In the genomic region with DNA sequence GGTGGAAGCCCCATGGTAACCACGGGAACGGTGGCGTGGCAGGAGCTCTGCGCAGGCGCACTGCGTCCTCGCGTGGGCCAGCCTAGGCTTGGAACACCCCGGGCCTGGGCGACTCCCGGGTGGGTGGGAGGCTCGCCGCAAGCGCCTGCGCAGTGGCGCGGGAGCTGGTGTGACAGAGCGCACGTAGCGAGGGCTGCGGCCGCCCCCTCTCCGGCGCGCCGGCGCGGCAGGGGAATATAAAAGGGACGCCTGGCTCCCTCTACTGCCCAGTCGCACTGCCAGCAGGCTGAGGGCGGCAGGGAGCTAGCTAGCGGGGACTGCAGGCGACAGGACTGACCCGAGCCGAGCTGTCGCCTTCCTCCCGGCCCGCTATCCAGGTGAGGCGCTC, we compare ENCODE assay signal across 8 mouse cellular contexts. TPM values are rescaled to one million over a fixed set of nuclear protein-coding genes. Genes with fewer than 3 reads are reported as not detected.
A peak's percentile ranks its signal among the peaks of the same experiment; 100 is the strongest.
DNase-seq lines count a peak whose midpoint lies in the region; ATAC-seq lines count a peak whose summit lies in the region.

Gene P4ha1 (plus strand): TSS at position 197 of the 388 bp plus-strand sequence.

- H3K4me3 ChIP-seq in heart, embryonic 13.5 days: peak within 1 kb of the TSS; percentile 85
- peak within 1 kb of the TSS; percentile 90 for H3K4me3 ChIP-seq in liver, embryonic 12.5 days
- H3K4me3 ChIP-seq in stomach, embryonic 15.5 days (replicated peaks): peak within 1 kb of the TSS; percentile 89

- peak within 1 kb of the TSS; percentile 96 for H3K9ac ChIP-seq in heart, embryonic 13.5 days
- H3K9ac ChIP-seq in liver, embryonic 12.5 days: peak within 1 kb of the TSS; percentile 98
- peak within 1 kb of the TSS; percentile 88 for H3K9ac ChIP-seq in stomach, embryonic 15.5 days

- H3K4me1 ChIP-seq in heart, embryonic 13.5 days: peaks cover 47% of the 10 kb centered on the region
- H3K4me1 ChIP-seq in liver, embryonic 12.5 days: peaks cover 44% of the 10 kb centered on the region
- H3K4me1 ChIP-seq in stomach, embryonic 15.5 days: 0 out of 2 replicates have a peak, but pooled peaks cover 3% of the 10 kb centered on the region

- WGBS in heart, embryonic 13.5 days: under 1% methylated on average over 38 of the region's 39 CpGs
- under 1% methylated on average over 39 of the region's 39 CpGs for WGBS in liver, embryonic 12.5 days (ENCODE audit: insufficient replicate concordance)
- WGBS in stomach, embryonic 15.5 days: under 1% methylated on average over 37 of the region's 39 CpGs

- peak within 1 kb of the TSS; percentile 92 for H3K4me2 ChIP-seq in heart, embryonic 13.5 days
- peak within 1 kb of the TSS; percentile 91 for H3K4me2 ChIP-seq in liver, embryonic 12.5 days
- peak within 1 kb of the TSS; percentile 75 for H3K4me2 ChIP-seq in stomach, embryonic 15.5 days

- no peaks in the 10 kb centered on the region for H3K9me3 ChIP-seq in heart, embryonic 13.5 days
- no peaks in the 10 kb centered on the region for H3K9me3 ChIP-seq in liver, embryonic 12.5 days (replicated peaks)
- H3K9me3 ChIP-seq in stomach, embryonic 15.5 days: no peaks in the 10 kb centered on the region

- H3K27me3 ChIP-seq in heart, embryonic 13.5 days (replicated peaks): no peaks in the 10 kb centered on the region
- H3K27me3 ChIP-seq in liver, embryonic 12.5 days (replicated peaks): no peaks in the 10 kb centered on the region
- H3K27me3 ChIP-seq in stomach, embryonic 15.5 days (replicated peaks): no peaks in the 10 kb centered on the region

- H3K27ac ChIP-seq in heart, embryonic 13.5 days (replicated peaks): peak within 1 kb of the TSS; percentile 97
- H3K27ac ChIP-seq in liver, embryonic 12.5 days: peak within 1 kb of the TSS; percentile 94
- peak within 1 kb of the TSS; percentile 96 for H3K27ac ChIP-seq in stomach, embryonic 15.5 days

- peak; percentile 99 for DNase-seq in CD4-positive helper T cell, adult 2 months (ENCODE audit: low read depth, low spot score)
- peak; percentile 96 for DNase-seq in brain, embryonic 18.5 days (ENCODE audit: low read depth, low spot score)
- DNase-seq in kidney, postnatal 10 days: peak; percentile 99
- DNase-seq in natural killer cell, adult 2 months (ENCODE audit: low spot score in 2 of 2): peak; percentile 95 to 97

- ATAC-seq in erythroid progenitor cell, adult 5-6 weeks (replicated peaks; ENCODE audit: low FRiP score, poor library complexity, severe bottlenecking): peak; percentile 91
- ATAC-seq in heart, embryonic 13.5 days (ENCODE audit: extremely low read depth, insufficient number of reproducible peaks, low FRiP score, low TSS enrichment): peak; percentile 99
- ATAC-seq in liver, embryonic 12.5 days: peak; percentile 99
- ATAC-seq in stomach, embryonic 15.5 days (ENCODE audit: insufficient read depth, low FRiP score, low read depth): peak; percentile 98

- peaks cover under 1% of the 10 kb centered on the region; the same call in 1 of the 2 replicates for H3K36me3 ChIP-seq in heart, embryonic 13.5 days
- no peaks in the 10 kb centered on the region for H3K36me3 ChIP-seq in liver, embryonic 12.5 days
- H3K36me3 ChIP-seq in stomach, embryonic 15.5 days: no peaks in the 10 kb centered on the region

RNA-seq across cellular contexts. Expression of gene P4ha1, which starts in this region (rescaled TPM):
- total RNA-seq in erythroid progenitor cell, adult 5-6 weeks (2015; ENCODE audit: low replicate concordance): 2.5 and 6.5 TPM in 2 replicates
- 8.9 and 12.9 TPM in 2 replicates for total RNA-seq in erythroid progenitor cell, adult 5-6 weeks (2017; ENCODE audit: low replicate concordance)
- 46.1 and 53.9 TPM in 2 replicates for polyA plus RNA-seq in heart, embryonic 13.5 days (2015; fragmentation: Nextera tagmentation; extraction: Ambion mirVana)
- polyA plus RNA-seq in liver, embryonic 12.5 days (2016; fragmentation: Nextera tagmentation; extraction: Ambion mirVana): 24.7 and 27.4 TPM in 2 replicates
- polyA plus RNA-seq in stomach, embryonic 15.5 days (2015; fragmentation: Nextera tagmentation; extraction: Ambion mirVana): 69.7 and 72.9 TPM in 2 replicates

Comparison
In these comparisons a context has a peak if more than half of its experiments do, and no peak if none do; other contexts are left out.
1. Peak in every context shown above with its lines: DNase-seq, ATAC-seq, H3K4me3 ChIP-seq and H3K27ac ChIP-seq.